Mouse (Mus musculus) lung, adult 2 months (tissue): ENCODE measurements around the gene Fdxacb1.

ENCODE experiments used
- CTCF ChIP-seq: fragments of 200-500 bp; IDR thresholded peaks from 2 replicates; pipeline ENCODE4 v1.5.1; 2011; ENCODE audit warnings: mild to moderate bottlenecking, low read length, control low read depth; ENCODE audit not compliant: insufficient read depth
- POLR2A ChIP-seq: fragments of 200-500 bp; IDR thresholded peaks from 2 replicates; pipeline ENCODE4 v1.6.1; 2011; ENCODE audit warnings: low read depth, mild to moderate bottlenecking, control low read depth, low read length, borderline replicate concordance; ENCODE audit errors: extremely low read depth

GRCm38 (mm10) chr9:50822216-50822615 lies 54.2 kb downstream of the Fdxacb1 start:
- TF ChIP-seq CTCF (no peak), POLR2A (no peak)
